Mouse (Mus musculus) urinary bladder, postnatal 14 days (tissue): ENCODE measurements at regions not wholly inside any gene's neighbourhood (a gene's known extent, or its start where the extent isn't known, plus 50 kb on each side); places are given as distances from the start of the nearest gene placed in this dataset.
A peak's percentile ranks its signal among the peaks of the same experiment; 100 is the strongest.

ENCODE experiments used
- DNase-seq: peaks from one replicate; pipeline ENCODE4 v3.0.0; 2021; ENCODE audit warnings: low spot score

GRCm38 (mm10) chr16:24143894-24144293 is 155.2 kb upstream of the Bcl6 start:
- no peak for DNase-seq

DNA sequence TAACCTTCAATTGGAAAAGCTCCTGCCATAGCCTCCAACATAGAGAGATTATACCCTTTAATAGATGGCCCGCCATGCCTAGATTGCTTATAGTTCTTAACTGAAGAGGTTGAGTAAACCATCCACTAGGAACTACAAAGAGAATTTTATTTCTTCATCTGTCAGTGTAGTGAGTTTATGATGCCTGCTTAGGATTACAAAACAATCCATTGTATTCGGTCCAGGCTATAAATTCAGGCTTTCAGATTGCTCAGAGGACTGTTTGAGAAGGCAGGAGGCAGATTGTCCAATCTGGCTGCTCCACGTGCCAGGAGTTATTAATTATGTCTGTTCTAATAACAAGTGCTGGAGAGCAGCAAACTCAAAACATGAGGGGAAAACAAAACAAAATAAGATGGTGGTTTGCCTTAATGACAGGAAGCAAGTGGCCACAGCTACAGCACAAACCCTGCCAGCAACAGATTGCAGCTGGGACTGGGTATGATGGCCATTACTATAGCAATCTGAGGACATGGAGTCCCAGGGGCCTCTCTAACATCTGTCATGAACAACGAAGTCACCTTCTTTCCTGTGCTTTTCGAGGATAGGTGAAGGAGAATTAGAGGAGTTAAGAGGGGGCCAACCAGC is 154.4 kb upstream of the Bcl6 start:
- no peak for DNase-seq

- DNase-seq, result no peak
These were observed 150.5 kb upstream of the Bcl6 start for GRCm38 (mm10) chr16:24139109-24139508.

GRCm38 (mm10) chr16:24137266-24138033 is 148.8 kb upstream of the Bcl6 start:
- no peak for DNase-seq

- DNase-seq, result no peak
These were observed 148.0 kb upstream of the Bcl6 start for GRCm38 (mm10) chr16:24136483-24137148.

DNA sequence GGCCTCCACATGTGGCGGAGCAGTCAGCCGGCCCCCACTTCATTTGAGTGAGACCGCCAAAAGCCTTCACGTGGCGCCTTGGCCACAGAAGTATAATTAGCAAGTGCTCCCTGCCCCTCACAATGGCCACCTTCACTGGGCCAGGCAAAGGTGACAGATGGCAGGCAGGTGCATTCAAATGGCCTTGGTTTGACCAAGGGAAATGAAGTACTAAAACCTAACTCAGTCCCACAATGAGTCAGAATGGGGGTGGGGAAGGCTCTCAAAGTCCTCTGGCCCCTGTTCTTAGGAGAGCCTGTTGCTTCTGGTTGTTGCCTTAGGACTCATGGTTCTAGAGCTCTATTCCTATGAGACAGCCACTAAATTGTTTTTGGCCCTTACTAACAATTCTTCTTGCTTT is 147.2 kb upstream of the Bcl6 start:
- no peak for DNase-seq

DNA sequence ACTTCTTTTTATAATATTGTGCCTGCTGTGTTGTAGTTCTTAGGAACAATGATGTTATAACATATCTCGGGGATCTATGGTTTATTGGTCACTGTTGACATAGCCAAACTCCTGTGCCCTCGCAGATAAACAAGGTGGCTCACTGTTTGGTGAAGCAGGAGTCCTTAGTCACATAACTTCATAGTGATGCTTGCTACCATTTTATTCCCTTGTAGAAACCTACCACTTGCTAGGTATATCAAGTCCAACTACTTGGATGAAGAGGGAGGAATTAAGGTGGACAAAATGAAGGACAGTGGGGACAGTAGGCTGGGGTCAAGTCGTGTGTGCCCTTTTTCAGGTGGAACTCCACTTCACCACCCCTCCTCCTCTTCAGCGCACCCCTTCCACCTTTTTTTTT is 146.7 kb upstream of the Bcl6 start:
- DNase-seq, result no peak

DNA sequence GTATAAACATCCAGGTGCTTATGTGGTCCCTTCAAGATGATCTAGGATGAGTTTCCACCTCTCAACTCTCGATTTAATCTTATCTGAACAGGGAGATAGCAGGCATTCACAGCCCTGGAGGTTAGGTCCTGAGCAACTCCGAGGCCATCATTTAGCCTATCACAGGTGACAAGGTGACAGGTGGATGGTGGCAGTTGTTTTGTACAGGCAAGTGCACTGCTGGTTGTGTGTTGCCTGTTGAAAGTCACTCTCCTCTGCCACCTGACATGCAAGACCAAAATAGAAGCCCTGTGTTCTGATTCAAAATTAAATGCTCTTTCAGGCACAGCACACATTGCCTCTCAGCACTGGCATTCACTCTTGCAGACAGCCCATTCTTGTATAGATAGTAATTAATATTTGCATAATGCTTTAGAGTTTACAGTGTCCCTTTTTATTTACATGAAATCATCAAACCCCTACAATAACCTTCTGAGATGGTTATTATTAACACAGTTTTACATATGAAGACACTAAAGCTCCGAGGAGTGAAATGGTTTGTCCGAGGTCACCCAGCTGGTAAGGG is 145.9 kb upstream of the Bcl6 start:
- no peak for DNase-seq

DNA sequence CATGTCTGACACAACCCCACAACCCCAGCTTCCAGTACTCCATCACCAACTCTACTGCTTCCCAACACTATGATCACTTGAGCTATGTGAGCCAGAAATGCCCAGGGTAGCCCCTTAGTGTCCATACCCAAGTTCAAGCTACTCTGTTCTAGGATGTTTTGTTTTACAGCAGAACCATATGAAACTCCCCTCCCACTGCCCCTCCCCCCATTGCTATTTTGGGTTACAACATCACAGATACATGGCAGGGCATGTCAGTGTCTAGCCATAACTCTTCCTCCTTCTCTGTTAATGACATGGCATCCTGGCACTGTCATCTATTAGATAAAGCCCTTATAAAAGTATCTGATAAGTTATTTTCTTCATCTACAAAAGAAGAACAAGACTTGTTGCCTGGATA is 142.0 kb upstream of the Bcl6 start:
- no peak for DNase-seq

- no peak for DNase-seq
These were observed 141.0 kb upstream of the Bcl6 start for GRCm38 (mm10) chr16:24129701-24130100.

DNA sequence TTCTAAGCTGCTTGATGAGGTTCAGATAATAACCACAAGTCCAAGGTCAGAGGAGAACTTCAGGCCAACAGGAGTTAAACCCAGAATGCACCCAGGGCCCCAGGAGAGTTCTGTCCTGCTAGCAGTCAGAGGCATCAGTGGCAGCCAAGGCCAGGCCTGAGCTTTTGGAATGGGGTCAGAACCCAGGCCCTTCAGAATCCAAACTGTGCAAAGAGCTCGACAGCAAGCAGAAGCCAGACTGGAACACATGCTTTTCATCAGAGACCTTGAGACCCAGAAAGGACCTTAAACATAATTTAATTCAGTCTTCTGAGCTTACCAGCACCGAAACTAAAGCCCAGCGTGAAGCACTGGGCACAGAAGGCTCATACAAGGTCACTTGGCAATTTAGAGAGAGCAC is 139.9 kb upstream of the Bcl6 start:
- DNase-seq, result no peak

- no peak for DNase-seq
These were observed 136.1 kb upstream of the Bcl6 start for GRCm38 (mm10) chr16:24124766-24125165.

- DNase-seq, result no peak
These were observed 135.4 kb upstream of the Bcl6 start for GRCm38 (mm10) chr16:24124083-24124482.

GRCm38 (mm10) chr16:24121633-24122032 is 133.0 kb upstream of the Bcl6 start:
- DNase-seq, result no peak

DNA sequence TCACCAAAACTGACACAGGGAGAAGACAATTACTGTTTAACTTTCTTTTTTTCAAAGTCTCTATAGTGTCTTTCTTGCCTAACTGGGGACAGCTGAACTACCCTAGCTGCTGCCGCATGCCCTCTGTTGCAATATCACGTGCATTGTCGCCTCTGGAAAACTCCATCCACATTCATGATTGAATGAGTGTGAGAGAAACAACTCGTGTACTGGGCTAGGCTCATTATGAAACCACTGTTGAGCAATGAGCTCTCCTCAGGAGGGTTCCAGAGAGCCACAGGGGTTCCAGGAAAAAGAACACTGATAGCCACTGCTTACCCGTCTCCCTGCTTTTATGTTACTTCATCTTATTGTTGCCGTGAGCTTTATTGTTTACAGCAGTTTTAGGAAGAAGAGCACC is 132.2 kb upstream of the Bcl6 start:
- no peak for DNase-seq

GRCm38 (mm10) chr16:24118487-24118886 is 129.8 kb upstream of the Bcl6 start:
- DNase-seq, result no peak

DNA sequence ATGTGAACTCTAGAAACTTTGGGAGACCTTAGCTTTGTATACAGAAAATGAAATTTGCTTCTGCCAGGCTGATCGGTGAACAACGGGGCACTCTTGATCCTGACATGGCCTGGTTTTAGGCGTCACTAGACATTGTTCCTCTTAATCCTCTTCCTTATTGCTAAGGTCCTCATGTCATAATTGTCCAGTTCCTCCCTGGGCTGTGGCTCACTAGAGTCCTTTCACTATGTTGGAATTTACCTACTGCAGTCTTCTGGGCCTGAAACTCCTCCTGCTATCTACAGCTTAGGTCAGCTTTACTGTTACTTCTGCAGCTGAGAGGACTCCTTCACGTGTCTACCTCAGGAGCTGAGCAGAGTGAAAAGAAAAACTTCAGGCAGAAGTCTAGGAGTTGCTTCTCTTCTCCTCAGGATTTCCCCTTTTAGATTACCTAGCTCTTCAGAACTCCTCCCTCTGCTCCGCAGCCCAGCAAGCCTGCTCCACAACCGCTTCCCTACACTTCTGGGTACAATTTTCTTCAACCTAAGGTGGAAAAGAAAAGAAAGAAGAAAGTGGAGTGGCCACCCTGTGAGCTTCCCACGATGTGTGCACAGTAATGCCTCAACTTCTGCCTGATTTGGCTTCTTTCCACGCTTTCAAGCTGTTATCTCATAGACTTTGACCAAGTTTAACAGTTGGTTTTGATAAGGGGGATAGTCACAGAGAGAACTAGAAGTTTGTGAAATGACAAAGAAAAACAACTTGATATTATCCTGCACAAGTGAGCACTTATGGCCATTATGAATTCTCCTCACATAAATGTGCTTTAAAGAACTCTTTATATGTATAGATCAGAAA is 114.4 kb upstream of the Bcl6 start:
- no peak for DNase-seq

DNA sequence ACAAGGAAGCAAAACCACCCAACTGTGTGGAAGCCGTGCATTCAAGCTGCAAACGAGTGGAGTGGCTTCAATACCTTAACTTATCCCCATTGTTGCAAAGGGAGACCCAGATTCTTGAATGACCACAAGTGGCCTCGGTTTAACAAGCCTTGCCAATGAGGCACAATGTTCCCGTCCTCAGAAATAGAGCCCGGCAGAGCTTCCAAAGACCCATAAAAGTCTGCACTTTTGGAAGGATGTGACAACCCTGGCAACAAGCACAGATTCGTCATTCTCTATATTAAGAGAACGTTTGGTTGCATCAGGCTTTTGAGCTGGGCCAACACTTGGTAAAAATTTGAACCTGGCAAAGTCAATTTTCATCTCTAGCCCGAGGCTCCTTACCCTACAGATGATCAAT is 108.9 kb upstream of the Bcl6 start:
- DNase-seq, result peak; percentile 12

- DNase-seq, result no peak
These were observed 107.4 kb upstream of the Bcl6 start for GRCm38 (mm10) chr16:24096076-24096475.

GRCm38 (mm10) chr16:24095630-24096029 is 107.0 kb upstream of the Bcl6 start:
- DNase-seq, result no peak

GRCm38 (mm10) chr16:24094566-24094965 is 105.9 kb upstream of the Bcl6 start:
- no peak for DNase-seq

- DNase-seq, result no peak
These were observed 105.0 kb upstream of the Bcl6 start for GRCm38 (mm10) chr16:24093624-24094023.
